Mouse (Mus musculus): ENCODE data around the gene Gm20869. TPM values are rescaled to one million over a fixed set of nuclear protein-coding genes. Genes with fewer than 3 reads are reported as not detected.
"Not testable (repeated sequence)": the region's sequence is repeated elsewhere in the genome, so short reads cannot be mapped to it uniquely, and the experiment has no call there.

Gm20869 gene
- polyA plus RNA-seq (2014; fragmentation: Nextera tagmentation; extraction: Ambion mirVana): not detected in 2 replicates

GRCm38 (mm10) chrY:71469149-71469548, at the start of gene Gm20869:
Gm20869 (plus strand) TSS chrY:71469449.
- not testable (repeated sequence) for H3K9ac ChIP-seq (ENCODE audit: low read depth, low read length); H3K27me3 ChIP-seq (replicated peaks; ENCODE audit: control insufficient read depth, insufficient read depth, low read length); H3K27ac ChIP-seq (ENCODE audit: low read depth, low read length); H3K4me2 ChIP-seq; H3K9me3 ChIP-seq (ENCODE audit: control insufficient read depth, low read length); H3K36me3 ChIP-seq (ENCODE audit: control insufficient read depth, insufficient read depth, low read length); H3K4me1 ChIP-seq (replicated peaks; ENCODE audit: control insufficient read depth, insufficient read depth, low read length); DNase-seq (ENCODE audit: low spot score); ATAC-seq (replicated peaks; ENCODE audit: low FRiP score); H3K4me3 ChIP-seq (ENCODE audit: low read depth, low read length)
- no CpG with 5 or more reads among the region's 6 CpGs for WGBS

Other genes with a start within 250 kb of the Gm20869 start
- gene Gm20870, start 222.6 kb downstream of the Gm20869 start, polyA plus RNA-seq (2014; fragmentation: Nextera tagmentation; extraction: Ambion mirVana): not detected in 2 replicates

Data from liver, embryonic 11.5 days (tissue).